Mouse (Mus musculus): Measurements from ENCODE around the gene Rufy3. TPM values are rescaled to one million over a fixed set of nuclear protein-coding genes. Genes with fewer than 3 reads are reported as not detected.

The Rufy3 gene
- total and polyA plus RNA-seq, 2 experiments from 2014 or later: 7.3 to 12.7 TPM

GRCm38 (mm10) chr5:88679341-88679740 is 114.5 kb downstream of the Rufy3 start:
- Histone ChIP-seq H3K9ac (replicated peaks; ENCODE audit: low read depth, low read length) (no peak overlapping the region), H3K4me1 (ENCODE audit: control insufficient read depth, insufficient read depth) (no peaks in the 10 kb centered on the region), H3K36me3 (replicated peaks; ENCODE audit: control insufficient read depth, insufficient read depth, low read length) (no peaks in the 10 kb centered on the region), H3K27me3 (ENCODE audit: control insufficient read depth, insufficient read depth, low read length) (no peaks in the 10 kb centered on the region), H3K9me3 (replicated peaks; ENCODE audit: control insufficient read depth, low read length) (no peaks in the 10 kb centered on the region), H3K27ac (ENCODE audit: low read depth) (no peak overlapping the region), H3K4me2 (ENCODE audit: low read depth, low read length) (no peak overlapping the region), H3K4me3 (ENCODE audit: low read depth, low read length) (no peak overlapping the region)
- ATAC-seq (ENCODE audit: insufficient read depth, low read depth): no peak
- TF ChIP-seq EP300 (IDR thresholded peaks at IDR 0.05; ENCODE audit: low read depth) (no peak), CTCF (IDR thresholded peaks at IDR 0.05; ENCODE audit: low read depth) (no peak)
- no peak for DNase-seq (ENCODE audit: low spot score)
- WGBS: 34% methylated on average over 6 of the region's 6 CpGs

DNA sequence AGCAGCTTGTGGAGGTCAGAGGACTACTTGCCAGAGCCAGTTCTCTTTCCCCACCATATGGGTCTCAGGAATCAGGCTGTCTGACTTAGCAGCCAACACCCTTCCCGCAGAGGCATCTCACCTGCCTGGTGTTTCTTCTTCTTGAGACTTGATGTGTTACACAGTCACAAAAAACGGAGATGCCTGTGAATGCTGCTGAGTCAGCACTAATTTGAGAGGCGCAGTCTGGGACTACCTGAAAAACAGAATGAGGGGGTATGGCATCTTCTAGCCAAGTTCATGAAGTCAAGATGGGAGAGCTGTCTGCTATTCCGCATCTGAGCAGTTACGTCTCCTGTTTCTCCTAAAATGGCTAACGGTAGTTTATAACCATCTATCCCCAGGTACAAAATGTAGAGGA is 115.7 kb downstream of the Rufy3 start:
- H3K4me1 ChIP-seq (ENCODE audit: control insufficient read depth, insufficient read depth): no peaks in the 10 kb centered on the region; the same call in 1 of the 2 replicates
- no peak for DNase-seq (ENCODE audit: low spot score)
- no peak overlapping the region for H3K27ac ChIP-seq (ENCODE audit: low read depth)
- ATAC-seq (ENCODE audit: insufficient read depth, low read depth): no peak
- H3K36me3 ChIP-seq (replicated peaks; ENCODE audit: control insufficient read depth, insufficient read depth, low read length): no peaks in the 10 kb centered on the region
- WGBS: 83% methylated on average over 6 of the region's 6 CpGs
- no peaks in the 10 kb centered on the region for H3K27me3 ChIP-seq (ENCODE audit: control insufficient read depth, insufficient read depth, low read length)
- TF ChIP-seq CTCF (IDR thresholded peaks at IDR 0.05; ENCODE audit: low read depth): no peak
- no peak for TF ChIP-seq EP300 (IDR thresholded peaks at IDR 0.05; ENCODE audit: low read depth)
- no peak overlapping the region for H3K9ac ChIP-seq (replicated peaks; ENCODE audit: low read depth, low read length)
- H3K4me2 ChIP-seq (ENCODE audit: low read depth, low read length): no peak overlapping the region
- H3K4me3 ChIP-seq (ENCODE audit: low read depth, low read length): no peak overlapping the region
- no peaks in the 10 kb centered on the region for H3K9me3 ChIP-seq (replicated peaks; ENCODE audit: control insufficient read depth, low read length)

- no peak overlapping the region for H3K4me3 ChIP-seq (ENCODE audit: low read depth, low read length)
- TF ChIP-seq CTCF (IDR thresholded peaks at IDR 0.05; ENCODE audit: low read depth) (no peak), EP300 (IDR thresholded peaks at IDR 0.05; ENCODE audit: low read depth) (no peak)
- no peak for ATAC-seq (ENCODE audit: insufficient read depth, low read depth)
- no peak for DNase-seq (ENCODE audit: low spot score)
- H3K9ac ChIP-seq (replicated peaks; ENCODE audit: low read depth, low read length): no peak overlapping the region
- H3K27me3 ChIP-seq (ENCODE audit: control insufficient read depth, insufficient read depth, low read length): no peaks in the 10 kb centered on the region
- H3K4me1 ChIP-seq (ENCODE audit: control insufficient read depth, insufficient read depth): no peaks in the 10 kb centered on the region; the same call in 1 of the 2 replicates
- 66% methylated on average over 9 of the region's 9 CpGs for WGBS
- no peak overlapping the region for H3K4me2 ChIP-seq (ENCODE audit: low read depth, low read length)
- no peaks in the 10 kb centered on the region for H3K36me3 ChIP-seq (replicated peaks; ENCODE audit: control insufficient read depth, insufficient read depth, low read length)
- H3K27ac ChIP-seq (ENCODE audit: low read depth): no peak overlapping the region
- no peaks in the 10 kb centered on the region for H3K9me3 ChIP-seq (replicated peaks; ENCODE audit: control insufficient read depth, low read length)
Measured at GRCm38 (mm10) chr5:88683706-88684105, 118.9 kb downstream of the Rufy3 start.

- 30% methylated on average over 3 of the region's 3 CpGs for WGBS
- TF ChIP-seq CTCF (IDR thresholded peaks at IDR 0.05; ENCODE audit: low read depth): no peak
- TF ChIP-seq EP300 (IDR thresholded peaks at IDR 0.05; ENCODE audit: low read depth): no peak
- no peak for ATAC-seq (ENCODE audit: insufficient read depth, low read depth)
Measured at GRCm38 (mm10) chr5:88684226-88684625, 119.4 kb downstream of the Rufy3 start.

DNA sequence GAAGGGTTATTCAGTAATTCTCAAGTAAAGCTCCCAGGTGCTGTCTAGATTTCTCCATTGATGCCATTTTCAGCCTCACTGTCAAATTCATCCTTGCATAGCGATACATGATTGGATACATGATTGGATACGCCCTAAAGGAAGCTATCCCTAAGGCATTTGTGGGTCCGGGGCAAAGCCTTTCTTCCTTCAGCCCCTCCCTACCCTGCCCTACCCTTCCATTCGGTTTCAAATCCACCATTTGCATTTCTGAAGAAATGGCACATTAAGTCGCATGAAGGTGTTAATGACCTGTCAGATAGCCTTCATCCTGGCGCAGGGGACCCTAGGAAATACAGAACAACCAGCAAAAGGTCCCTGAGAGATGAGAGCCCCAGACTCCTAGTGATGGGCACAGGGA is 120.5 kb downstream of the Rufy3 start:
- no peak overlapping the region for H3K9ac ChIP-seq (replicated peaks; ENCODE audit: low read depth, low read length)

More at GRCm38 (mm10) chr5:88684226-88684625, 119.4 kb downstream of the Rufy3 start:
- H3K27me3 ChIP-seq (ENCODE audit: control insufficient read depth, insufficient read depth, low read length): no peaks in the 10 kb centered on the region
- H3K4me2 ChIP-seq (ENCODE audit: low read depth, low read length): no peak overlapping the region
- H3K27ac ChIP-seq (ENCODE audit: low read depth): no peak overlapping the region
- H3K9ac ChIP-seq (replicated peaks; ENCODE audit: low read depth, low read length): no peak overlapping the region
- H3K9me3 ChIP-seq (replicated peaks; ENCODE audit: control insufficient read depth, low read length): no peaks in the 10 kb centered on the region
- H3K4me1 ChIP-seq (ENCODE audit: control insufficient read depth, insufficient read depth): no peaks in the 10 kb centered on the region; the same call in 1 of the 2 replicates
- H3K4me3 ChIP-seq (ENCODE audit: low read depth, low read length): no peak overlapping the region
- DNase-seq (ENCODE audit: low spot score): no peak
- no peaks in the 10 kb centered on the region for H3K36me3 ChIP-seq (replicated peaks; ENCODE audit: control insufficient read depth, insufficient read depth, low read length)

GRCm38 (mm10) chr5:88685745-88686299 is 121.0 kb downstream of the Rufy3 start:
- H3K27me3 ChIP-seq (ENCODE audit: control insufficient read depth, insufficient read depth, low read length): no peaks in the 10 kb centered on the region
- no peak overlapping the region for H3K4me2 ChIP-seq (ENCODE audit: low read depth, low read length)
- no peaks in the 10 kb centered on the region for H3K36me3 ChIP-seq (replicated peaks; ENCODE audit: control insufficient read depth, insufficient read depth, low read length)
- TF ChIP-seq EP300 (IDR thresholded peaks at IDR 0.05; ENCODE audit: low read depth) (no peak), CTCF (IDR thresholded peaks at IDR 0.05; ENCODE audit: low read depth) (no peak)
- H3K27ac ChIP-seq (ENCODE audit: low read depth): no peak overlapping the region
- no peaks in the 10 kb centered on the region for H3K9me3 ChIP-seq (replicated peaks; ENCODE audit: control insufficient read depth, low read length)
- H3K4me1 ChIP-seq (ENCODE audit: control insufficient read depth, insufficient read depth): no peaks in the 10 kb centered on the region; the same call in 1 of the 2 replicates
- 32% methylated on average over 6 of the region's 6 CpGs for WGBS
- H3K4me3 ChIP-seq (ENCODE audit: low read depth, low read length): no peak overlapping the region
- ATAC-seq (ENCODE audit: insufficient read depth, low read depth) (no peak), DNase-seq (ENCODE audit: low spot score) (no peak)
- no peak overlapping the region for H3K9ac ChIP-seq (replicated peaks; ENCODE audit: low read depth, low read length)

More for the DNA sequence above, 120.5 kb downstream of the Rufy3 start:
- Histone ChIP-seq H3K9me3 (replicated peaks; ENCODE audit: control insufficient read depth, low read length) (no peaks in the 10 kb centered on the region), H3K27me3 (ENCODE audit: control insufficient read depth, insufficient read depth, low read length) (no peaks in the 10 kb centered on the region), H3K27ac (ENCODE audit: low read depth) (no peak overlapping the region), H3K4me1 (ENCODE audit: control insufficient read depth, insufficient read depth) (no peaks in the 10 kb centered on the region; the same call in 1 of the 2 replicates), H3K4me2 (ENCODE audit: low read depth, low read length) (no peak overlapping the region), H3K4me3 (ENCODE audit: low read depth, low read length) (no peak overlapping the region), H3K36me3 (replicated peaks; ENCODE audit: control insufficient read depth, insufficient read depth, low read length) (no peaks in the 10 kb centered on the region)
- 21% methylated on average over 6 of the region's 6 CpGs for WGBS
- ATAC-seq (ENCODE audit: insufficient read depth, low read depth) (no peak), DNase-seq (ENCODE audit: low spot score) (no peak)
- TF ChIP-seq CTCF (IDR thresholded peaks at IDR 0.05; ENCODE audit: low read depth): no peak
- TF ChIP-seq EP300 (IDR thresholded peaks at IDR 0.05; ENCODE audit: low read depth): no peak
